Mouse (Mus musculus) heart, postnatal 0 days (tissue): Measurements from ENCODE around the gene Gnb1.

Experiments
- CTCF ChIP-seq: IDR thresholded peaks from 2 replicates; pipeline ENCODE4 v1.5.1; 2016; ENCODE audit warnings: antibody characterized with exemption, control low read depth, low read depth
- EP300 ChIP-seq: IDR thresholded peaks from 2 replicates; pipeline ENCODE4 v1.6.1; 2016; ENCODE audit warnings: antibody characterized with exemption, low read depth

DNA sequence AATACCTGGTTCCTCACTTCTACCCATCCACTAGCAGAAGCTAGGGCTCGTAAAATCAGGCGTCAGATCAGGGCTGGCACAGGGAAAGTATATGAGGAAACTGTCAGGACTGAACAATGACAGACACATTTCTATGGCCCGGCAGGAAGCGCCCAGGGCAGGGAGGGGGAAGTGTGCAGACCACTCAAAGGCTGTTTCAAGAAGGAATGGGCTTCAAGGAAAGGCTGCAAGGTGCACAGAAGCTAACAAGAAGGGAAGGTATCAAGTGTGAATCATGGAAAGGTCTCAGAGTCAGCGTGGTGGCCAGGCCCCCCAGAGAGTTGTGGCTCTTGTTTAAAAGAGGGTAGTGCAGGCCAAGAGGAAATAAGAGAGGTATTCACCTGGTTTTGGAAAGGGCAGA is 705 bp upstream of the Gnb1 start:
- TF ChIP-seq EP300: no peak
- no peak for TF ChIP-seq CTCF
